Mouse (Mus musculus): ENCODE results near the gene Tmem259. TPM values are rescaled to one million over a fixed set of nuclear protein-coding genes. Genes with fewer than 3 reads are reported as not detected.

Gene Tmem259
- total RNA-seq (2021) = 100 to 1,000 TPM; 136 TPM

- intact Hi-C loops (cut with DNase I) = loop anchor here (10.0 kb wide), 1 partner anchor 260 kb away; the partner anchor contains the start of gene Ndufs7
- peak; percentile 76 to 92 for DNase-seq (ENCODE audit: extremely low spot score in 1 of 2, low spot score in 2 of 2)
Measured at GRCm38 (mm10) chr10:79984195-79984816, at the start of gene Tmem259. Gene Tmem259 (minus strand): TSS chr10:79984330.

- peak in 1 of 2 experiments; percentile 80 for DNase-seq (ENCODE audit: extremely low spot score in 1 of 2, low spot score in 2 of 2)
- intact Hi-C loops (cut with DNase I) = no loop called here
Measured at GRCm38 (mm10) chr10:80032799-80033480, 48.8 kb upstream of the Tmem259 start.

- intact Hi-C loops (cut with DNase I) = no loop called here
- peak in 1 of 2 experiments; percentile 30 for DNase-seq (ENCODE audit: extremely low spot score in 1 of 2, low spot score in 2 of 2)
Measured at GRCm38 (mm10) chr10:80030736-80031135, 46.6 kb upstream of the Tmem259 start.

- intact Hi-C loops (cut with DNase I) = no loop called here
- peak in 1 of 2 experiments; percentile 27 for DNase-seq (ENCODE audit: extremely low spot score in 1 of 2, low spot score in 2 of 2)
Measured at GRCm38 (mm10) chr10:80030191-80030590, 46.1 kb upstream of the Tmem259 start.

GRCm38 (mm10) chr10:80028521-80028846 lies 44.4 kb upstream of the Tmem259 start:
- no peak for DNase-seq (ENCODE audit: extremely low spot score in 1 of 2, low spot score in 2 of 2)
- intact Hi-C loops (cut with DNase I) = no loop called here

GRCm38 (mm10) chr10:80027681-80028520 lies 43.8 kb upstream of the Tmem259 start:
- intact Hi-C loops (cut with DNase I) = no loop called here
- peak in 1 of 2 experiments; percentile 41 for DNase-seq (ENCODE audit: extremely low spot score in 1 of 2, low spot score in 2 of 2)

GRCm38 (mm10) chr10:80025889-80026288 lies 41.8 kb upstream of the Tmem259 start:
- intact Hi-C loops (cut with DNase I) = no loop called here

GRCm38 (mm10) chr10:80025463-80025862 lies 41.3 kb upstream of the Tmem259 start:
- no peak for DNase-seq (ENCODE audit: extremely low spot score in 1 of 2, low spot score in 2 of 2)
- intact Hi-C loops (cut with DNase I) = no loop called here

More at GRCm38 (mm10) chr10:80025889-80026288, 41.8 kb upstream of the Tmem259 start:
- DNase-seq (ENCODE audit: extremely low spot score in 1 of 2, low spot score in 2 of 2) = peak in 1 of 2 experiments; percentile 38

GRCm38 (mm10) chr10:80025044-80025347 lies 40.9 kb upstream of the Tmem259 start:
- no peak for DNase-seq (ENCODE audit: extremely low spot score in 1 of 2, low spot score in 2 of 2)
- intact Hi-C loops (cut with DNase I) = no loop called here

GRCm38 (mm10) chr10:80024229-80025043 lies 40.3 kb upstream of the Tmem259 start:
- peak in 1 of 2 experiments; percentile 52 for DNase-seq (ENCODE audit: extremely low spot score in 1 of 2, low spot score in 2 of 2)
- intact Hi-C loops (cut with DNase I) = no loop called here

GRCm38 (mm10) chr10:80023758-80024157 lies 39.6 kb upstream of the Tmem259 start:
- intact Hi-C loops (cut with DNase I) = no loop called here
- no peak for DNase-seq (ENCODE audit: extremely low spot score in 1 of 2, low spot score in 2 of 2)

GRCm38 (mm10) chr10:80022806-80023205 lies 38.7 kb upstream of the Tmem259 start:
- intact Hi-C loops (cut with DNase I) = no loop called here
- DNase-seq (ENCODE audit: extremely low spot score in 1 of 2, low spot score in 2 of 2) = no peak

- DNase-seq (ENCODE audit: extremely low spot score in 1 of 2, low spot score in 2 of 2) = peak in 1 of 2 experiments; percentile 23
- intact Hi-C loops (cut with DNase I) = no loop called here
Measured at GRCm38 (mm10) chr10:80022164-80022563, 38.0 kb upstream of the Tmem259 start.

- intact Hi-C loops (cut with DNase I) = no loop called here
- DNase-seq (ENCODE audit: extremely low spot score in 1 of 2, low spot score in 2 of 2) = no peak
Measured at GRCm38 (mm10) chr10:80021320-80021641, 37.2 kb upstream of the Tmem259 start.

GRCm38 (mm10) chr10:80020603-80021319 lies 36.6 kb upstream of the Tmem259 start:
- DNase-seq (ENCODE audit: extremely low spot score in 1 of 2, low spot score in 2 of 2) = no peak
- intact Hi-C loops (cut with DNase I) = no loop called here

GRCm38 (mm10) chr10:80020191-80020590 lies 36.1 kb upstream of the Tmem259 start:
- intact Hi-C loops (cut with DNase I) = no loop called here
- no peak for DNase-seq (ENCODE audit: extremely low spot score in 1 of 2, low spot score in 2 of 2)

GRCm38 (mm10) chr10:80019471-80020131 lies 35.5 kb upstream of the Tmem259 start:
- intact Hi-C loops (cut with DNase I) = no loop called here
- peak in 1 of 2 experiments; percentile 26 for DNase-seq (ENCODE audit: extremely low spot score in 1 of 2, low spot score in 2 of 2)

GRCm38 (mm10) chr10:80018739-80019297 lies 34.7 kb upstream of the Tmem259 start:
- intact Hi-C loops (cut with DNase I) = no loop called here
- DNase-seq (ENCODE audit: extremely low spot score in 1 of 2, low spot score in 2 of 2) = peak in 1 of 2 experiments; percentile 33

Data from left cerebral cortex, postnatal 10 days (tissue).